Mouse (Mus musculus): ENCODE measurements around the gene Thyn1. TPM values are rescaled to one million over a fixed set of nuclear protein-coding genes. Genes with fewer than 3 reads are reported as not detected.
A peak's percentile ranks its signal among the peaks of the same experiment; 100 is the strongest.

The Thyn1 gene
- polyA plus RNA-seq, 1 experiment from 2014 or later, result 103 TPM

DNA sequence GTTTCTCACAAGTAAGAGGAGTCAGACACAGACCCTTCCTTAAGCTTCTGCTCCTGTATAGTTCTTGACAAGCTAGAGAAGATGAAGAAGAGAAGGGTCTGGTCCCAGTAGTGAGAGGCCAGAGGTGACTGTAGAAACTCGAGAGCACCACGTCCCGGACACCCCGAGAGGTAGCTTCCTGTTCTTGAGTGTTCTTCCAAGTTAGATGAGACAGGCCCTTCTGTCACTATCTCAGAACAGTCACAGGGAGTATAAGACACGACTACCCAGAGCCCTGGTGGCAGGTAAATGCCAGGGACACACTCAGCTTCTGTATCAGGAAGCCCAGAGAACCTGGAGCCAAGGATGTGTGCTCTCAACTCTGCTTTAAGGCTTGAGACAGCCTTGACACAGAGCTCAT, 9.7 kb downstream of the Thyn1 start:
- Histone ChIP-seq H3K9me3 (ENCODE audit: control insufficient read depth, low read length) (no peaks in the 10 kb centered on the region), H3K4me1 (ENCODE audit: control insufficient read depth in 2 of 2, insufficient read depth in 2 of 2, low read length in 2 of 2) (no peaks in the 10 kb centered on the region), H3K27me3 (ENCODE audit: control insufficient read depth, insufficient read depth, low read length) (no peaks in the 10 kb centered on the region), H3K27ac (replicated peaks in 1 of 2; ENCODE audit: control insufficient read depth in 1 of 2, insufficient read depth in 1 of 2, low read depth in 2 of 2, low read length in 2 of 2) (no peak overlapping the region), H3K4me2 (ENCODE audit: low read length) (no peak overlapping the region), H3K36me3 (ENCODE audit: control insufficient read depth, insufficient read depth, low read length) (peaks cover 99% of the 10 kb centered on the region), H3K9ac (ENCODE audit: low read length) (no peak overlapping the region), H3K4me3 (ENCODE audit: control insufficient read depth in 1 of 2, insufficient read depth in 1 of 2, low read depth in 1 of 2, low read length in 2 of 2) (no peak overlapping the region)
- 73% methylated on average over 5 of the region's 5 CpGs for WGBS
- no peak for ATAC-seq (ENCODE audit: insufficient number of reproducible peaks, insufficient read depth, low FRiP score, low read depth)

DNA sequence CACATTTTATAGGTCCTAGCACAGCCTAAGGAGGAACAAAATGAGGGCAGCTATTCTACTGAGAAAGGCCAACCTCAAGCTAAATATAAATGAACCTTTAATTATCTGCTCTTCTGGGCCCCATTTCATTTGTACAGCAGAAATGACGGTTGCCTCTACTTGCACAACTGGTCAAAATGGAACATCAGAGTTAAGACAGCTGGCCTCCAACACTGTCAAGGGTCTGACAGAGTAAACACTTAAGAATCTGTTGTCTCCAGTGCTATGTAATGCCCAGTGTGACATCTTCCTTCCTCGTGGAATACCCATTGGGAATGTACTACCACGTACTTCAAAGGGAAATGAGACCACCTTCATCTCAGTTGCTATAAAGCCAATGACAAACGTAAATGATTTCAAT, 12.1 kb downstream of the Thyn1 start:
- H3K36me3 ChIP-seq (ENCODE audit: control insufficient read depth, insufficient read depth, low read length), result peaks cover 99% of the 10 kb centered on the region

GRCm38 (mm10) chr9:27018961-27019360, 19.5 kb downstream of the Thyn1 start:
- Histone ChIP-seq H3K9ac (ENCODE audit: low read length) (no peak overlapping the region), H3K4me1 (ENCODE audit: control insufficient read depth in 2 of 2, insufficient read depth in 2 of 2, low read length in 2 of 2) (no peaks in the 10 kb centered on the region), H3K9me3 (ENCODE audit: control insufficient read depth, low read length) (no peaks in the 10 kb centered on the region), H3K27ac (replicated peaks in 1 of 2; ENCODE audit: control insufficient read depth in 1 of 2, insufficient read depth in 1 of 2, low read depth in 2 of 2, low read length in 2 of 2) (no peak overlapping the region), H3K4me2 (ENCODE audit: low read length) (no peak overlapping the region), H3K27me3 (ENCODE audit: control insufficient read depth, insufficient read depth, low read length) (no peaks in the 10 kb centered on the region), H3K4me3 (ENCODE audit: control insufficient read depth in 1 of 2, insufficient read depth in 1 of 2, low read depth in 1 of 2, low read length in 2 of 2) (no peak overlapping the region), H3K36me3 (ENCODE audit: control insufficient read depth, insufficient read depth, low read length) (peaks cover 62% of the 10 kb centered on the region)
- 93% methylated on average over 10 of the region's 10 CpGs for WGBS
- no peak for ATAC-seq (ENCODE audit: insufficient number of reproducible peaks, insufficient read depth, low FRiP score, low read depth)

More for the DNA sequence above, 12.1 kb downstream of the Thyn1 start:
- H3K4me1 ChIP-seq (ENCODE audit: control insufficient read depth in 2 of 2, insufficient read depth in 2 of 2, low read length in 2 of 2), result no peaks in the 10 kb centered on the region
- H3K27me3 ChIP-seq (ENCODE audit: control insufficient read depth, insufficient read depth, low read length), result no peaks in the 10 kb centered on the region
- H3K9ac ChIP-seq (ENCODE audit: low read length), result no peak overlapping the region
- H3K4me2 ChIP-seq (ENCODE audit: low read length), result no peak overlapping the region
- no peak for ATAC-seq (ENCODE audit: insufficient number of reproducible peaks, insufficient read depth, low FRiP score, low read depth)
- H3K9me3 ChIP-seq (ENCODE audit: control insufficient read depth, low read length), result no peaks in the 10 kb centered on the region
- WGBS, result 85% methylated on average over 4 of the region's 4 CpGs
- H3K27ac ChIP-seq (replicated peaks in 1 of 2; ENCODE audit: control insufficient read depth in 1 of 2, insufficient read depth in 1 of 2, low read depth in 2 of 2, low read length in 2 of 2), result no peak overlapping the region
- H3K4me3 ChIP-seq (ENCODE audit: control insufficient read depth in 1 of 2, insufficient read depth in 1 of 2, low read depth in 1 of 2, low read length in 2 of 2), result no peak overlapping the region

DNA sequence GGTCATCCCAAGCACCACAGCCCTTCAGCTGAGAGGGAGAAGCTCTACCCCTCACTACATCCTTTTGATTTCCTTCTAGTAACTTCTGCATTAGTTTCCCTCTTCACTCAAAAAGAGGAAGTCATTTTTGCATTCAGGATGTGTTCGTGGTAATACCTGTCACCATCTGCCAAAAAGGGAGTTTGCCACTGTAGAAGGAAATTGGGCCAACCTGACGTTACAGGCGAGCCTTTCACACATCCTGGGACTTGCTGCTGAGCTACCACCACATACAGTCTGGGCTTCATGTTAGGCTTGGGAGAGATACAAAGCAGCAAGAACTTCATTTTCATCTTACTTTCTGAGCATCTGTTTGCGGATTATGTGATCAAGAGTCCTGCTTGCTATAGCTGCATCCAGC, 24.2 kb downstream of the Thyn1 start:
- no peaks in the 10 kb centered on the region for H3K9me3 ChIP-seq (ENCODE audit: control insufficient read depth, low read length)
- no peak for ATAC-seq (ENCODE audit: insufficient number of reproducible peaks, insufficient read depth, low FRiP score, low read depth)
- peaks cover 28% of the 10 kb centered on the region for H3K36me3 ChIP-seq (ENCODE audit: control insufficient read depth, insufficient read depth, low read length)
- no peak overlapping the region for H3K27ac ChIP-seq (replicated peaks in 1 of 2; ENCODE audit: control insufficient read depth in 1 of 2, insufficient read depth in 1 of 2, low read depth in 2 of 2, low read length in 2 of 2)
- no peaks in the 10 kb centered on the region for H3K27me3 ChIP-seq (ENCODE audit: control insufficient read depth, insufficient read depth, low read length)
- no peak overlapping the region for H3K4me2 ChIP-seq (ENCODE audit: low read length)
- H3K9ac ChIP-seq (ENCODE audit: low read length), result no peak overlapping the region
- peaks cover 2 to 23% of the 10 kb centered on the region in 2 experiments; a peak in 3 of 4 replicates for H3K4me1 ChIP-seq (ENCODE audit: control insufficient read depth in 2 of 2, insufficient read depth in 2 of 2, low read length in 2 of 2)
- WGBS, result 76% methylated on average over 4 of the region's 4 CpGs
- no peak overlapping the region for H3K4me3 ChIP-seq (ENCODE audit: control insufficient read depth in 1 of 2, insufficient read depth in 1 of 2, low read depth in 1 of 2, low read length in 2 of 2)

GRCm38 (mm10) chr9:27026708-27027107, 27.2 kb downstream of the Thyn1 start:
- Histone ChIP-seq H3K27ac (replicated peaks in 1 of 2; ENCODE audit: control insufficient read depth in 1 of 2, insufficient read depth in 1 of 2, low read depth in 2 of 2, low read length in 2 of 2) (no peak overlapping the region), H3K4me1 (ENCODE audit: control insufficient read depth in 2 of 2, insufficient read depth in 2 of 2, low read length in 2 of 2) (peaks cover 5 to 34% of the 10 kb centered on the region in 2 experiments; a peak in 3 of 4 replicates), H3K27me3 (ENCODE audit: control insufficient read depth, insufficient read depth, low read length) (no peaks in the 10 kb centered on the region), H3K4me3 (ENCODE audit: control insufficient read depth in 1 of 2, insufficient read depth in 1 of 2, low read depth in 1 of 2, low read length in 2 of 2) (no peak overlapping the region), H3K36me3 (ENCODE audit: control insufficient read depth, insufficient read depth, low read length) (peaks cover 19% of the 10 kb centered on the region), H3K9me3 (ENCODE audit: control insufficient read depth, low read length) (no peaks in the 10 kb centered on the region), H3K9ac (ENCODE audit: low read length) (no peak overlapping the region), H3K4me2 (ENCODE audit: low read length) (peak overlapping the region; percentile 88; the same call in 1 of the 2 replicates)
- 77% methylated on average over 1 of the region's 1 CpGs for WGBS
- no peak for ATAC-seq (ENCODE audit: insufficient number of reproducible peaks, insufficient read depth, low FRiP score, low read depth)

- no peaks in the 10 kb centered on the region for H3K9me3 ChIP-seq (ENCODE audit: control insufficient read depth, low read length)
- peak overlapping the region; percentile 88 for H3K4me2 ChIP-seq (ENCODE audit: low read length)
- peaks cover 12% of the 10 kb centered on the region; the same call in 1 of the 2 replicates for H3K36me3 ChIP-seq (ENCODE audit: control insufficient read depth, insufficient read depth, low read length)
- peaks cover 5 to 40% of the 10 kb centered on the region in 2 experiments; a peak in 3 of 4 replicates for H3K4me1 ChIP-seq (ENCODE audit: control insufficient read depth in 2 of 2, insufficient read depth in 2 of 2, low read length in 2 of 2)
- peak overlapping the region; percentile 68 to 88 for H3K27ac ChIP-seq (replicated peaks in 1 of 2; ENCODE audit: control insufficient read depth in 1 of 2, insufficient read depth in 1 of 2, low read depth in 2 of 2, low read length in 2 of 2)
- peak overlapping the region; percentile 74 to 99 for H3K4me3 ChIP-seq (ENCODE audit: control insufficient read depth in 1 of 2, insufficient read depth in 1 of 2, low read depth in 1 of 2, low read length in 2 of 2)
- ATAC-seq (ENCODE audit: insufficient number of reproducible peaks, insufficient read depth, low FRiP score, low read depth), result peak; percentile 14; the same call in 1 of the 2 replicates
- WGBS, result under 1% methylated on average over 52 of the region's 52 CpGs
- no peaks in the 10 kb centered on the region for H3K27me3 ChIP-seq (ENCODE audit: control insufficient read depth, insufficient read depth, low read length)
- H3K9ac ChIP-seq (ENCODE audit: low read length), result peak overlapping the region; percentile 97
Measured at GRCm38 (mm10) chr9:27029022-27029827, 29.7 kb downstream of the Thyn1 start.

DNA sequence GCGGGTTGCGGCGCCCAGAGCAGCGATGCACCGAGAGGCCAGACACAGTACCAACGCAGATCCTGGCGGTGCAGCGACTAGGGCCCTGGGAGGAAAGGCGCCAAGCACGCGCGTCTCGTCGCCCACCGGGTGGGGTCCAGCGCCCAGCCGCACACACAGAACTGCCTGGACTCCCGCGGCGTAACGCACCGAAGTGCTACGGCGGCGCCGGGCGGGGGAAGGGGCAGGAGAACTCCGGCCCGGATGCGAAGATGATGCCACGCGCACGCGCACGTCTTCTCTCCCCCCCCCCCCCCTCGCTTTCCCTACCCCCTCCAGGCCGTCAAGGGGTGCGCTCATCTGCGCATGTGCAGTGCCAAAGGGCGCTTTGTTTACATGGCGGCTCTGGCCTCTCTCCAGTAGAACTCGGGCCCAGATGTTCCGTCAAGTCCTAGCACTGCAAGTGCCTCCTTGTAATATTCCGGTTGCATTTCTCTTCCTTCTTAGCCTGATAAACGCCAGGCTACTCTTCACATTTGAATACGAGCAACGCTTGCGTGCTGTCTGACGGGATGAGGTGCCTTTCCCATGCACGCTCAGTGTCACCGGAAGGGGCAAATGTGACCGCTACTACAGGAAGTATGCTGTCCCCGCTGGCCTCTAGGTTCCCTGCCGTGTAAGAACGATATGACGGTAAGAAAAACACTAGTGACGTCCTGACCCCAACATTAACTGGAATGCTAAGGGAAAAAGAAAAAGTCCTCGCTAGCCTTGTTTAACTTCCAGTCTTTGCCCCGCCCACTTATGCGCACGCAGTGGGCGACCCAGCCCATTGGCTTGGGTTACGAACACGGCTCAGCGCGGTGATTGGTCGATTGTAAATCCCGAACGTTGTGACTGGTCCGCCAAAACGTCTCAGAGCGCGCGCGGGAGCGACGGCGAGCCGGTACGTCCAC, 30.6 kb downstream of the Thyn1 start, which contains the start of the genes Vps26b and Ncapd3:
Gene Vps26b, minus strand, starts transcription at position 238 of the 935 bp plus-strand sequence.
Gene Ncapd3, plus strand, starts transcription at position 348 of the 935 bp plus-strand sequence.
- Histone ChIP-seq H3K36me3 (ENCODE audit: control insufficient read depth, insufficient read depth, low read length) (peaks cover 8% of the 10 kb centered on the region; the same call in 1 of the 2 replicates), H3K4me3 (ENCODE audit: control insufficient read depth in 1 of 2, insufficient read depth in 1 of 2, low read depth in 1 of 2, low read length in 2 of 2) (peak within 1 kb of the TSS; percentile 74 to 99), H3K9me3 (ENCODE audit: control insufficient read depth, low read length) (no peaks in the 10 kb centered on the region), H3K9ac (ENCODE audit: low read length) (peak within 1 kb of the TSS; percentile 97), H3K4me2 (ENCODE audit: low read length) (peak within 1 kb of the TSS; percentile 88), H3K27me3 (ENCODE audit: control insufficient read depth, insufficient read depth, low read length) (no peaks in the 10 kb centered on the region), H3K4me1 (ENCODE audit: control insufficient read depth in 2 of 2, insufficient read depth in 2 of 2, low read length in 2 of 2) (peaks cover 5 to 40% of the 10 kb centered on the region in 2 experiments; a peak in 3 of 4 replicates), H3K27ac (replicated peaks in 1 of 2; ENCODE audit: control insufficient read depth in 1 of 2, insufficient read depth in 1 of 2, low read depth in 2 of 2, low read length in 2 of 2) (peak within 1 kb of the TSS; percentile 84 to 88)
- ATAC-seq (ENCODE audit: insufficient number of reproducible peaks, insufficient read depth, low FRiP score, low read depth), result peak; percentile 94
- under 1% methylated on average over 66 of the region's 80 CpGs for WGBS

Measured in heart, embryonic 14.5 days (tissue).